Mouse (Mus musculus) hindbrain, embryonic 16.5 days (tissue): ENCODE data around the gene Slc11a2. TPM values are rescaled to one million over a fixed set of nuclear protein-coding genes. Genes with fewer than 3 reads are reported as not detected.
"Not testable (repeated sequence)": the region's sequence is repeated elsewhere in the genome, so short reads cannot be mapped to it uniquely, and the experiment has no call there.

ENCODE experiments used
- ATAC-seq: fragments of 200-750 bp; cut with Nextera tagmentation; 2 replicates; pipeline ENCODE4 v1.8.0; 2017; ENCODE audit warnings: moderate TSS enrichment, moderate library complexity
- H3K27ac ChIP-seq: fragments of 300-500 bp; sonication (generic); 2 replicates; pipeline ENCODE4 v1.5.1; 2014; ENCODE audit warnings: low read depth, mild to moderate bottlenecking, control low read depth, low read length, moderate library complexity
- H3K27me3 ChIP-seq: fragments of 300-500 bp; sonication (generic); replicated peaks from 2 replicates; pipeline ENCODE4 v1.6.1; 2014; ENCODE audit warnings: low read length; ENCODE audit not compliant: control insufficient read depth, insufficient read depth
- H3K36me3 ChIP-seq: fragments of 300-500 bp; sonication (generic); 2 replicates; pipeline ENCODE4 v1.6.1; 2014; ENCODE audit warnings: mild to moderate bottlenecking, low read length, moderate library complexity, mixed read lengths; ENCODE audit not compliant: control insufficient read depth, insufficient read depth
- H3K4me1 ChIP-seq: fragments of 300-500 bp; sonication (generic); 2 replicates; pipeline ENCODE4 v1.6.1; 2014; ENCODE audit warnings: low read depth, low read length; ENCODE audit not compliant: control insufficient read depth, insufficient read depth
- H3K4me2 ChIP-seq: fragments of 300-500 bp; sonication (generic); 2 replicates; pipeline ENCODE4 v1.6.1; 2014; ENCODE audit warnings: mild to moderate bottlenecking, low read length, control low read depth, moderate library complexity
- H3K4me3 ChIP-seq: fragments of 300-500 bp; sonication (generic); 2 replicates; pipeline ENCODE4 v1.5.1; 2014; ENCODE audit warnings: mild to moderate bottlenecking, low read length, control low read depth, moderate library complexity
- H3K9ac ChIP-seq: fragments of 300-500 bp; sonication (generic); 2 replicates; pipeline ENCODE4 v1.6.1; 2014; ENCODE audit warnings: low read depth, mild to moderate bottlenecking, control low read depth, low read length, moderate library complexity
- H3K9me3 ChIP-seq: fragments of 300-500 bp; sonication (generic); 2 replicates; pipeline ENCODE4 v1.6.1; 2014; ENCODE audit warnings: mild to moderate bottlenecking, low read length, moderate library complexity; ENCODE audit not compliant: control insufficient read depth
- WGBS: fragments of 180-500 bp; shearing (Covaris S2); extraction: QIAGEN DNeasy Blood & Tissue Kit; methylation state at CpG from one replicate; pipeline ENCODE4 v1.1.7; 2014; 5-methylcytosine and 5-hydroxymethylcytosine counted together
- polyA plus RNA-seq: library from polyadenylated mRNA; unstranded; fragments of >200 nt; fragmentation: Nextera tagmentation; extraction: Ambion mirVana; gene quantifications from 2 replicates; pipeline ENCODE4 v1.2.1, GENCODE M21; 2015

Slc11a2 gene
- polyA plus RNA-seq, 1 experiment from 2014 or later, result 24.9 TPM

DNA sequence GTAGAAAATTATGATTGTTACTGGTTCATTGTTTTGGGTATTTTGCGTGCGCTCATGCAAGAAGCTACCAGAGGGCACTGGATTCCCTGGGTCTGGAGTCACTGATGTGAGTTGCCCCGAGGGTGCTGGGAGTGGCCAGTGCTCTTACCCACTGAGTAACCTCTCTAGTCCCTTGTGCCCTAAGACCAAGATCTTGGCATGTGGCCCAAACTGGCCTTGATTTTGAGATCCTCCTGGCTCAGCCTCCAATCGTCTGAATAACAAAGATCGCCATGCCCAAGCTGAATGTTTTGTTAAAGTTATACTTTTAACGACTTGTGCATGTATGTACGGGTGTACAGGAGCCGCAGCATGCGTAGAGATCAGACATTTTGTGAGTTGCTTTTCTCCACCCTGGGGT, 39.2 kb downstream of the Slc11a2 start:
- H3K27ac ChIP-seq, result no peak overlapping the region
- H3K27me3 ChIP-seq, result no peaks in the 10 kb centered on the region
- no peak overlapping the region for H3K4me2 ChIP-seq
- ATAC-seq, result no peak
- no peak overlapping the region for H3K9ac ChIP-seq
- no peaks in the 10 kb centered on the region for H3K36me3 ChIP-seq
- no peaks in the 10 kb centered on the region for H3K4me1 ChIP-seq
- no peak overlapping the region for H3K4me3 ChIP-seq
- WGBS, result 93% methylated on average over 9 of the region's 9 CpGs
- no peaks in the 10 kb centered on the region for H3K9me3 ChIP-seq

DNA sequence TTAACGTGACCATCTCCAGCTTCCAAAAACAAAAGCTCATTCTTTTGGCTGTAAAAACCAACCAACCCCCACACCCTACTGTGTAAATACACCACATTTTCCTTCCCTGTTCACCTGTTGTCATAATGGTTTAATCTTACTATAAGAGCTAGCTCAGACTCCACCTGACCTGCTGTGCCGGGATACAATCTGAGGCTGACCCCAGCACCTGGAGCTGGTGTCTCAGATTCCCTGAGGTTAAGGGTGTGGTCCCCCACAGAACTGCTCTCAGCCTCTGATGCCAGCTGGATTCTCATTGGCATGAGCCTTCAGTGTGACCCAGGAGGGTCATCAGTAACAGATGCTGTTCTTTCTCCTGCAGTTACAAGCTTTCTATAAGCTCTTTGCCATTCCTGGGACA, 44.8 kb downstream of the Slc11a2 start:
- H3K9ac ChIP-seq, result no peak overlapping the region
- no peaks in the 10 kb centered on the region for H3K4me1 ChIP-seq
- 67% methylated on average over 2 of the region's 2 CpGs for WGBS
- H3K27me3 ChIP-seq, result no peaks in the 10 kb centered on the region
- no peaks in the 10 kb centered on the region for H3K9me3 ChIP-seq
- H3K27ac ChIP-seq, result no peak overlapping the region
- ATAC-seq, result no peak
- no peaks in the 10 kb centered on the region for H3K36me3 ChIP-seq
- H3K4me3 ChIP-seq, result no peak overlapping the region
- H3K4me2 ChIP-seq, result no peak overlapping the region

DNA sequence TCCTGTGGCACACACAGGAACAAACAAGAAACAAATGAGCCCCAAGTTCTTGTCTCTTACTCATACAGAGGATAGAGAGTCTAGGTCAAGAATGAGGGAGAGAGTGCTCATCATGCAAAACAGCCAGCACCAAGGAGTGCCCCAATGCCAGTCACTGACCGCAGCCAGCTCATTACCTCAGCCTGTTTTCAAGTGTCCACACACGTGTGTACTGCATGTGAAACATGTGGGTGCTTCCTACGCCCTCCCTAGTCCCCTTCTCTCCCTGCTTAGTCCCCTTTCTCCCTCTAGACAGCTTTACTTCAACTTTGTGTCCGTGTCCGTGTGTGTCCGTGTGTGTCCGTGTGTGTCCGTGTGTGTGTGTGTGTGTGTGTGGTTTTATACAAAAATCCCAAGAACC, 45.2 kb downstream of the Slc11a2 start:
- Histone ChIP-seq H3K36me3 (no peaks in the 10 kb centered on the region), H3K4me1 (no peaks in the 10 kb centered on the region), H3K27ac (no peak overlapping the region), H3K4me2 (no peak overlapping the region), H3K9ac (no peak overlapping the region), H3K9me3 (no peaks in the 10 kb centered on the region), H3K4me3 (no peak overlapping the region), H3K27me3 (no peaks in the 10 kb centered on the region)
- no peak for ATAC-seq
- WGBS, result 90% methylated on average over 8 of the region's 8 CpGs

DNA sequence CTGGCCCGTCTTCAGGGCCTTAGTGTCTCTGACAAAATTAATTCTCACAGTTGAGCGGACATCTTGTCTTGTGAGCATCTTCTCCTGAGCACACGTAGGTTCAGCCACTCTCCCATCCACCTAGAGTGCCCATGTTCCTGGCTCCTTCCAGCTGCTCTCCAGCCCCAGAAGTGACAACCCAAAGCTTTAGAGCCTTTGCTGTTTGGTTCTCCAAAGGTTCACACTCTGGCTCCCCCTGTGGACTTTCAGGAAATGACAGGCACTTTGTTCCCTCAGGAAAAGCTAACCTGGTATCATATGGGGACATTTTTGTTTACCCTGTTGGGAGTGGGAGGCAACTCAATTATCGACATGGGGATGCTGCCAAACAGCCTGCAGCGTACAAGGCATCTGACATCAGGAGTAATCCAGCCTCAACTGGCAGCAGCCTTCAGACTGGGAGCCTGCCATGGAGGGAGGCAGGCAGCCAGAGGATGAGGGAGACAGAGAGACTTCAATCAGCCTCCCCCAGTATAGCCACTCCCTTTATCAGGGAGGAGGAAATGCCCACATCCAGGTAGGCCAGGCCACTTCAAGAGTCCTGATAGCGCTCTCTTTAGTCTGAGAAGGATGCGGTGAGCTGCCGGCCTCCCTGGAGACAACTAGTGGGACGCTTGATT, 46.9 kb downstream of the Slc11a2 start:
- H3K36me3 ChIP-seq, H3K4me2 ChIP-seq, H3K4me1 ChIP-seq, H3K4me3 ChIP-seq, H3K27ac ChIP-seq, H3K27me3 ChIP-seq, H3K9ac ChIP-seq, H3K9me3 ChIP-seq, ATAC-seq: not testable (repeated sequence)
- 26% methylated on average over 3 of the region's 9 CpGs for WGBS

DNA sequence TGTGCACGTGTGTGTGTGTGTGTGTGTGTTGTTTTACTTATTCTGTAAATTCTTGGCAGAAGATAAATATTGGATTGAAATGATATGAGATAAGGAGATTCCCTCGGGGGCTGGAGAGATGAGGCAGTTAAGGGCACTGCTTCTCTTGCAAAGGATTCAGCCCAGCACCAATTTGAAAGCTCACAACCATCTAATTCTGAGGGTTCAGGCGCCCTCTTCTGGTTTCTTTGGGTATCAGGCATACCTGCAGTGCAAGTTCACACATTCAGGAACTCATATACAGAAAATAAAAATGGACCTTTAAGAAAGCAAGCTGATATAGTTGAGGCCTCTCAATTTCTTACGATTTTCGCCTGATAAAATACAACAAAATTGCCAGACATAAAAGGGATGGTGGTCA, 49.8 kb downstream of the Slc11a2 start:
- ATAC-seq, result no peak
- Histone ChIP-seq H3K9ac (no peak overlapping the region), H3K27me3 (no peaks in the 10 kb centered on the region), H3K4me1 (no peaks in the 10 kb centered on the region), H3K27ac (no peak overlapping the region), H3K4me2 (no peak overlapping the region), H3K9me3 (peaks cover 3% of the 10 kb centered on the region; the same call in 1 of the 2 replicates), H3K4me3 (no peak overlapping the region), H3K36me3 (no peaks in the 10 kb centered on the region)
- WGBS, result 34% methylated on average over 5 of the region's 5 CpGs

DNA sequence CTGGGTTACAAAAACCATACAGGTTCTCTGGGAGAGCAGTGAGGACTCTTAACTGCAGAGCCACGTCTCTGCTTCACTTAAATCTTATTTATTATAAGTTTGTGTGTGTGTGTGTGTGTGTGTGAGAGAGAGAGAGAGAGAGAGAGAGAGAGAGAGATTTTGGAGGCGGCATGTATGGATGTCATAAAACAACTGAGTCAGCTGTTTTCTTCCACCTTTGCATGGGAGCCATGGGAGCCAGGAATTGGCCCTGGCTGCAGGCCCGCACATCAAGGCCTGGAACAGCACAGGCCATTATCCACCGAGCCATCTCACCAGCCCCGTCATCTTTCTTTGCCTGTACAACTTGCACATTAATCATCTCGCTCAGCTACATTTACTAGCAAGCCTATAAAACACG, 57.8 kb downstream of the Slc11a2 start:
- Histone ChIP-seq H3K9me3 (no peaks in the 10 kb centered on the region), H3K27ac (no peak overlapping the region), H3K4me2 (no peak overlapping the region), H3K9ac (no peak overlapping the region), H3K4me3 (no peak overlapping the region), H3K27me3 (no peaks in the 10 kb centered on the region), H3K4me1 (no peaks in the 10 kb centered on the region), H3K36me3 (no peaks in the 10 kb centered on the region)
- ATAC-seq, result no peak
- WGBS, result 72% methylated on average over 7 of the region's 7 CpGs

DNA sequence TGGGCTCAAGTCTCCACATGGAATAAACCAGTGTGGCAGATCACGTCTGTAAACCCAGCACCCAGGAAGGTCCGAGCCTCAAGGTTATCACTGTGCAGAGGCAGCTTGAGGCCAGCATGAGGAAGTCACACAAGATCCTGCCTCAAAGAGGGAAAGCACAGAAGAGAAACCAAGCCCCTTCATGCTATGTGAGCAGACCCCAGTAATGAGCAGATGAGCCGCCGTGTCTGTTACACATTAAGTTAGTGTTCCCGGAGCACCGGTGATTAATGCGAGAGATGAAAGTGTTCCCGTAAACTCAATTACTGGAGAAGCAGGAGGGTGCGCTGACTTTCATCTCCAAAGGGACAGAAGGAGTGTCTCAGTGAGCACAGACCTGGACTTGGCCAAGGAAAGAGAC, 58.9 kb downstream of the Slc11a2 start:
- ATAC-seq, H3K4me3 ChIP-seq, H3K27me3 ChIP-seq, H3K27ac ChIP-seq, H3K4me2 ChIP-seq, H3K9me3 ChIP-seq, H3K36me3 ChIP-seq, H3K4me1 ChIP-seq, H3K9ac ChIP-seq: not testable (repeated sequence)
- WGBS, result 53% methylated on average over 9 of the region's 9 CpGs

DNA sequence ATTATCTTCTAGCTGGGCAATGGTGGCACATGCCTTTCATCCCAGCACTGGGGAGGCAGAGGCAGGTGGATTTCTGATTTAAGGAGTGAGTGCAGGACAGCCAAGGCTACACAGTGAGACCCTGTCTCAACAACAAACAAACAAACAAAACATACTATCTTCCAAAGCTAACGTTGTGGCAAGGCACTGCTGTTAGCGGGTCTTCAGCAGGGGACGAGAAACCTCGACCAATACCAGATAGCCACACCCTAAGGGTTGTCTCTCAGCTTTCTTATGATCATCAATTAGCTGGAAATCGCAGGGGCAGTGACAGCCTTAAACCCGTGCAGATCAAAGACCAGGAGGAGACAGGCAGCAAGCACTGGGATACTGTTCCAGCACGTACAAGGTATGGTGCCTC, 60.6 kb downstream of the Slc11a2 start, which contains the start of gene Higd1c:
Gene Higd1c, plus strand, starts transcription at position 301 of the 400 bp plus-strand sequence.
- Histone ChIP-seq H3K4me3 (no peak within 1 kb of the TSS), H3K36me3 (no peaks in the 10 kb centered on the region), H3K9me3 (no peaks in the 10 kb centered on the region), H3K4me1 (no peaks in the 10 kb centered on the region), H3K9ac (no peak within 1 kb of the TSS), H3K4me2 (no peak within 1 kb of the TSS), H3K27me3 (no peaks in the 10 kb centered on the region), H3K27ac (no peak within 1 kb of the TSS)
- no peak for ATAC-seq
- 71% methylated on average over 7 of the region's 7 CpGs for WGBS

DNA sequence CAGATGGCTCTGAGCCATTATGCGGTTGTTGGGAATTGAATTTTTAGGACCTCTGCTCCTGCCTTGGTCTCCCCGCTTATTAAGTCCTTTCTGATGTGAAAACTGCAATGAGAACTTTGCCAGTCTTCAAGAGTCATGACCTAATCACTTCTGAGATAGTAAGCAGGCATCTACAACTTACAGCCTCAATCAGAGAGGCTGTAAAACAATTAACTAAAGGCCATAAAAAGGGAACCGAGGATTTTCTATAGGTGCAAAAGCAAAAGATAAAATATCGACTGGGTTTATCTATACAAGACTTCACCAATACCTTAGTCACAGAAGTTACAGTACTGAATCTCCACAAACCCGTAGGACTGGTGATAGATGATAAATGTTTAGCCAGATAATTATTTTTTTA, 69.0 kb downstream of the Slc11a2 start:
- H3K27ac ChIP-seq, result no peak overlapping the region
- 86% methylated on average over 5 of the region's 5 CpGs for WGBS
- no peak overlapping the region for H3K4me3 ChIP-seq
- no peaks in the 10 kb centered on the region for H3K27me3 ChIP-seq
- H3K9ac ChIP-seq, result no peak overlapping the region
- no peaks in the 10 kb centered on the region for H3K9me3 ChIP-seq
- no peak for ATAC-seq
- no peaks in the 10 kb centered on the region for H3K36me3 ChIP-seq
- no peak overlapping the region for H3K4me2 ChIP-seq
- no peaks in the 10 kb centered on the region for H3K4me1 ChIP-seq

DNA sequence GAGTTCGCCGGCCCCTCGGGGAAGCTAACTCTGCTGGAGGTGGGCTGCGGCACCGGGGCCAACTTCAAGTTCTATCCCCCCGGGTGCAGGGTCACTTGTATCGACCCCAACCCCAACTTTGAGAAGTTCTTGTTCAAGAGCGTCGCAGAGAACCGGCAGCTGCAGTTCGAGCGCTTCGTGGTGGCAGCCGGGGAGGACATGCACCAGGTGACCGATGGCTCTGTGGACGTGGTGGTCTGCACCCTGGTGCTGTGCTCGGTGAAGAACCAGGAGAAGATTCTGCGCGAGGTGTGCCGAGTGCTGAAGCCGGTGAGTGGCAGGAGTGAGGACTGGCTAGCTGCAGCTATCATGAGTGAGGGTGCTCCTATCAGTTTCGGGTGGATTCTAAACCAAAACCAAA, 71.5 kb downstream of the Slc11a2 start:
- H3K9ac ChIP-seq, result not testable (repeated sequence)
- WGBS, result 94% methylated on average over 10 of the region's 22 CpGs

More for the DNA sequence above, 71.5 kb downstream of the Slc11a2 start:
- H3K4me2 ChIP-seq, H3K9me3 ChIP-seq, H3K4me1 ChIP-seq, H3K4me3 ChIP-seq, H3K36me3 ChIP-seq, H3K27me3 ChIP-seq, H3K27ac ChIP-seq, ATAC-seq: not testable (repeated sequence)
